Mouse (Mus musculus) adipocyte (in vitro differentiated cells): ENCODE results near the gene Vmn1r37.
"Not testable (repeated sequence)": the region's sequence is repeated elsewhere in the genome, so short reads cannot be mapped to it uniquely, and the experiment has no call there.

ENCODE experiments used
- DNase-seq: peaks from one replicate; pipeline ENCODE4 v3.0.0-alpha.2; 2016; ENCODE audit warnings: low spot score

Vmn1r37 gene

GRCm38 (mm10) chr6:66729082-66729481 is at the start of gene Vmn1r37:
TSS of gene Vmn1r37 (plus strand) at chr6:66729382.
- not testable (repeated sequence) for DNase-seq

- DNase-seq = no peak
Measured at GRCm38 (mm10) chr6:66685806-66686205, 43.4 kb upstream of the Vmn1r37 start, which contains the start of gene Vmn1r35. TSS of gene Vmn1r35 (minus strand) at chr6:66685906.

GRCm38 (mm10) chr6:66708901-66709300 is 20.3 kb upstream of the Vmn1r37 start:
- no peak for DNase-seq

GRCm38 (mm10) chr6:66713854-66714253 is 15.3 kb upstream of the Vmn1r37 start:
- no peak for DNase-seq

GRCm38 (mm10) chr6:66719068-66719467 is 10.1 kb upstream of the Vmn1r37 start, which contains the start of gene Vmn1r36:
TSS of gene Vmn1r36 (minus strand) at chr6:66719168.
- not testable (repeated sequence) for DNase-seq

- not testable (repeated sequence) for DNase-seq
Measured at GRCm38 (mm10) chr6:66782527-66782926, 53.3 kb downstream of the Vmn1r37 start, which contains the start of gene Vmn1r38. TSS of gene Vmn1r38 (minus strand) at chr6:66782627.
